Mouse (Mus musculus): ENCODE results near the gene Car14.
"Not testable (repeated sequence)": the region's sequence is repeated elsewhere in the genome, so short reads cannot be mapped to it uniquely, and the experiment has no call there.

The Car14 gene

GRCm38 (mm10) chr3:95891211-95892065 is 13.1 kb downstream of the Car14 start, which contains the start of gene BC028528:
TSS of gene BC028528 (minus strand) at chr3:95892005.
- DNase-seq: peak; percentile 60 to 64

- no peak for DNase-seq
These were observed 14.8 kb downstream of the Car14 start for GRCm38 (mm10) chr3:95889664-95890063.

DNA sequence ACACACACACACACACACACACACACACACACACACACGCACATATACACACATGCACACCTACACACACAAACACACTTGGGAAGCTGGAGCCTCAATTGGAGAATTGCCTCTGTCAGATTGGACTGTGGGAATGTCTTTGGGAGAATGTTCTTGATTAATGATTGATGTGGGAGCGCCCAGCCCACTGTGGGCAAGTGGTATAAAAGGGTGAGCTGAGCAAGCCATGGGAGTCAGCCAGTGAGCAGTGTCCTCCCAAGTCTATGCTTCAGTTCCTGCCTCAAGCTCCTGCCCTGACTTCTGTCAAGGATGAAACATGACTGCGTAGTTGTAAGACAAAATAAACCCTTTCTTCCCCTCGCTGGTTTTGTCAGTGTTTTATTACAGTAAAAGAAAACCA is 16.9 kb downstream of the Car14 start:
- DNase-seq: no peak

DNA sequence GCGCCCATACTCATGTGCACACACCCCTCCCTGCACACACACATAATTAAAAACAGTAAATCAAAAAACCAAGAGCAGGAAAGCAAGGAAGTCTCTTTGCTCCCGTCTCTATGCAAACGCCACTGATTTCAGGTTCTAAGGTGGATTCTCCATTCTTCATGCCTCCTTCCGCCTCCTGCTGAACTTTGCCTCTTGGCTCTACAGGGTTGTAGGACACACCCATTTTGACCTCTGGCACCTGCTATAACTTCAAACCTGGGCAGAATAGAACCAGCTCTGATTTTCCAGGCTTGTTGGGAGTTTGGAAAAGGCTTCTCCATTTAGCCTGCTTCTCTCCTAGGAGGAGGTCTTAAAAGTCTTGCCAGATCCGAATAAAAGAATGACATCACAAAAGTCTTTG is 20.1 kb downstream of the Car14 start:
- no peak for DNase-seq

DNA sequence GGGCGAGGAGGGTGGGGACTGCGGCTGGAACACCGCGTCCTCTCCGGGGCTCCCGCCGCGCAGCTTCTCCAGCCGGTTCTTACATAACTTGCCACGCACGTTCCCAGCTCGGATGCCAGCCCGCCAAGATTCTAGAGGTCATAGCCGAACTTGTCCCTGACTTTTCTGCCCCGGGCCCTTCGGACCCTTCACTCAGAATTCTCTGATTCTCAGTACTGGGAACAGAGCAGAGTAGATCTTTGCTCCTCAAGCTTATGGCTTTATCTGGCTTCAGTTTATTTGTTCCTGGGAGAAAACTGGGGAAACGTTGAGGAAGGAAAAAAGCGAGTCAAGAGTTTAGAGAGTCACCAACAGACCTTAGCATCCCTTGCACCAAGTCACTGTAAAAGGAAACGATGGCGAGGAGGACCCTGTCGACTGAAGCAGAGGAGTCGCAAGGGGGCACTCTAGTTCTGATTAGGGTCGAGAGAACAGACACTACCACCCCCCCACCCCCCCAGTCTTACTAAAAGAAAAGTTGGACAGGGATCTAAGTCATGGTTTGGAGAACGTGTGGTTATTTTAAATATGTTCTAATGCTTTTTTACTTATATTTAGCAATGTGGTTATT is 21.6 kb downstream of the Car14 start:
- peak; percentile 35 to 70 for DNase-seq

- DNase-seq: peak; percentile 78 to 82
These were observed 22.3 kb downstream of the Car14 start, which contains the start of gene Ciart for GRCm38 (mm10) chr3:95881979-95882815. TSS of gene Ciart (minus strand) at chr3:95882251.

- DNase-seq: no peak
These were observed 25.4 kb downstream of the Car14 start for GRCm38 (mm10) chr3:95879063-95879462.

DNA sequence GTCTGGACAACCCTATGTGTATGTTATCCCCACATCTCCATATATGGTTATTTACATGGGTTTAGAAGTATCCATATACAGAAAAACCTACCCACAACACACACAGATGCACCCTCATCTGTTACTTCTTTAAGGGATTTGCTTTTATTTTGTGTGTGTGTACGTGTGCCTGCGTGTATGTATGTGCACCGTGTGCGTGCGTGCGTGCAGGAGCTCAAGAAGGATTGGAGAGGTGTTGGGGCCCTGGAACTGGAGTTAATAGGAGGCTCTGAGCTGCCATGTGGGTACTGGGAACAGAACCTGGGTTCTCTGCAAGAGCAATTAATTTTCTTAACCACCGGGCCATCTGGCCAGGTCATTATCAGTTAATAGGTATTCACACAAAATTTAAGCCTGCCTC is 32.4 kb downstream of the Car14 start:
- DNase-seq: no peak

DNA sequence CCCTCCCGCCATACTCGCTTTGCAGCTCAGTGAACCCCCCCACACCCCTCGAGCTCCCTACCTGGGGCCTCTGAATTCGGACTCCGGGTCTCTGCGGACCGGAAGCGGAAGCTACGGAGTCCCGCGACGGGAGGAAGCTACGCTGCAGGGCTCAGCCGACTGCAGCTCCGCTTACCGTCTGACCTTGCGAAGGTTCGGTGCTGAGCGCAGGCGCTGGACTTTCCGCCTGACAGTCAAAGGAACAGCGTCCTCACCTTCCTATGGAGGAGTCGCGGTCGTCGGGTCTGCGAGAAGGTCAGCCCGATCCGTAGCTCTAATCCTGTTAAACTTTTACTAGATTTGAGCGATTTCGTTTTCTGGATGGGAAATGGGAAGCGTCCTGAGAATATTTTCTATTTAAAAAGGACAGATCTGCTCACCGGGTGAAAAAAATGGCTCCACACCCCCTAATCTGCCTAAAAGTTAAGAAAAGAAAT is 33.1 kb downstream of the Car14 start, which contains the start of gene Mrps21:
Gene Mrps21, minus strand, starts transcription at position 128 of the 476 bp plus-strand sequence.
- DNase-seq: peak; percentile 75

DNA sequence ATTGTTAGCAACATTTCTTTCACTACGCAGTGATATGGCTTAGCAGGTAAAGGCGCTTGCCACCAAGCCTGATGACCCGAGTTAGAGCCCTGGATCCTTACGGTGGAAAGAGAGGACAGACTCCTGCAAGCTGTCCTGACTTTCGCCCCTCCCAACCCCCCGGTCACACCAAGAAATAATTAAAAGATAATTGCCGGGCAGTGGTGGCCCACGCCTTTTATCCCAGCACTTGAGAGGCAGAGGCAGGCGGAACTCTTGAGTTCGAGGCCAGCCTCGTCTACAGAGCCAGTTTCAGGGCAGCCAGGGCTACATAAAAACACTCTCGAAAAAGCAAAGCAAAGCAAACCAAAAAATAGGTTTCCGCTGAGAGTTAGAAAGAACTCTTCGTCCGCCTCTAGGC is 33.5 kb downstream of the Car14 start:
- no peak for DNase-seq

GRCm38 (mm10) chr3:95867408-95867807 is 37.1 kb downstream of the Car14 start:
- DNase-seq: no peak

DNA sequence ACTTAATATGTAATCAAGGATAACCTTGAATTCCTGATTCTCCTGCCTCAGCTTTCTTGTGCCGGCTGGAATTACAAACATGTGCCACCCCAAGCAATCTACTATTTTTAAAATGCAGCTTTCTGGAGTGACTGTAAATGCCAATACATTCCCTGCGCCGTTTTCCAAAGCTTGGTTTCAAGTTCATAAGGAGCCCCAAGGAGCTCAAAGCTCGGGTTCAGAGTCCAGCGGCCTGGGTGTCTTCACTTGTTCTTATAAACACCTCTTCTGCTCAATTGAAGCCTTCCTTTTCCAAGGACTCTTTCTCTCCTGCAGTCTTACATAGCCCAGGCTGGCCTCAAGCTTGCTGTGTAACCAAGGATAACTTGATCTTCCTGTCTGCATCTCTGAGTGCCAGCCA is 38.4 kb downstream of the Car14 start:
- no peak for DNase-seq

DNA sequence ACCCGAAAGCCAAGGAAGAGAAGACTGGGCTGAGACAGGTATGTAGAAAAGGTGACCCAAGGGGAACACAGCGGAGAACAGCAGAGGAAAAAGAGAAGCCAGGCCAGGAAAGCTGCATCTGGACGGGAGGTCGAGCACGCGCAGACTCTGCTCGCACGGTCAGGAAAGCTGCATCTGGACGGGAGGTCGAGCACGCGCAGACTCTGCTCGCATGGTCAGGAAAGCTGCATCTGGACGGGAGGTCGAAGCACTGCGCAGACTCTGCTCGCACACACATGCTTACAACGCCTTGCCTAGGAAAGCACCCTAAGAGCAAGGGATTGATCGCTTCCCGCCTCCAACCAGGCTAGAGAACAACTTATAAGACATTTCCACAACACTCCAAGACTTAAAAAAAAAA is 38.9 kb downstream of the Car14 start:
- no peak for DNase-seq

- DNase-seq: no peak
These were observed 39.4 kb downstream of the Car14 start for GRCm38 (mm10) chr3:95865050-95865449.

- DNase-seq: no peak
These were observed 40.9 kb downstream of the Car14 start for GRCm38 (mm10) chr3:95863578-95863977.

DNA sequence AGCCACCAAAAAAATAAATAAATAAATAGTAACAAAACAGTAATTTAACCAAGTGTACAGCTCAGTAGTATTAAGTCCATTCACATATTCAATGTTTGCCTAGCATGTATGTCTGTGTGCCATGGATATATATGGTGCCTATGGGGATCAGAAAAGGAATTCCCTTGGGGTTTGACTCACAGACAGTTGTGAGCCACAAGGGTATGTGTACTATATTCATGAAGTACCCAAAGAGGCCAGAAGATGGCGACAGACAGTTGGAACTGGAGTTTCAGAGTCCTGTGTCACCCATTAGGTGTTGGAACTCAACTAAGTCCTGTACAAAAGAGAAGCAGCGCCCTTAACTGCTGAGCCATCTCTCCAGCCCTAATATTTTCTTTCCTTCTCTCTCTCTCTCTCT is 42.7 kb downstream of the Car14 start:
- DNase-seq: peak in 1 of 2 experiments; percentile 55

GRCm38 (mm10) chr3:95861216-95861615 is 43.3 kb downstream of the Car14 start:
- DNase-seq: peak in 1 of 2 experiments; percentile 21

DNA sequence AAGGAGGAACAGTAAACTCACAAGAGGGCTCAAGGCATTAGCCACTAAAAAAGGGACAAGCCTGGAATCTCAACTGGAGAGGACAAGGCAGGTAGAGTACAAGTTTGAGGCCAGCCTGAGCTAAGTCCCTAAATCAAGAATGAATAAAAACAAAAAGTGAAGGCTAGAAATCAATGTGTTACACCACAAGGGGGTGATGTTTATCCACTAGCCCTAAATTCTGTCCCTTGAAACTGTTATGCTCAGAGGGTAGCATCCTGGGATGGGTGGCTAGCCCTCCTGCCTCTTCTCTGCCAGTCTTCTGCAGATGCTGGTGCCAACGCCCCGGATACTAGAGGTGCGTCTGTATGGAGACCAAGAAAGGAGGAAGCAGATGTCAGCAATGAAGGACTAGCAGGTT is 44.2 kb downstream of the Car14 start:
- DNase-seq: no peak

DNA sequence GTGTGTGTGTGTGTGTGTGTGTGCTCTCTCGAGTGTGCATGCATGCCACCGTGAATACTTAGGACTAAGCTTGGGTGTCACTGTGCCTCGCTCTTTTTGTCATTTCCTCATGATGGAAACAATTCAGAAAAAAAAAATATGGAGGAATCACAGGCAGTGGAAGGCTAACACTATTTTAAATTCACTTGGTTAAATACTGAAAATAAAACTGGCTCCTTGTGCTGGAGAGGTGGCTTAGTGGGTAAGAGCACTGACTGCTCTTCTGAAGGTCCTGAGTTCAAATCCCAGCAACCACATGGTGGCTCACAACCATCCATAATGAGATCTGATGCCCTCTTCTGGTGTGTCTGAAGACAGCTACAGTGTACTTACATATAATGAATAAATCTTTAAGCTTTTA is 46.2 kb downstream of the Car14 start:
- DNase-seq: not testable (repeated sequence)

DNA sequence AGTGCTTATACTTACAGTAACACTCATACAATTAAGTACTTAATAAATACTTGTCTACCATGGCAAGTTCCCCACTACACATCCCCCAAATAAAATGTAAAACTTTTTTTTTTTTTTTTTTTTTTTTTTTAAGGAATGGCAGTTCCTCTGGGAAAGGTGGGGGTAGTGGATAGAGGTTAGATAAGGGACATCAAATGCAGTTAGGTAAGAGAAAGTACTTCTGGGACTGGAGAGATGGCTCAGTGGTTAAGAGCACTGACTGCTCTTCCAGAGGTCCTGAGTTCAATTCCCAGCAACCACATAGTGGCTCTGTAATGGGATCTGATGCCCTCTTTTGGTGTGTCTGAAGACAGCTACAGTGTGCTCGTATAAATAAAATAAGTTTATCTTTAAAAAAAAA is 47.4 kb downstream of the Car14 start:
- DNase-seq: not testable (repeated sequence)

GRCm38 (mm10) chr3:95856115-95856514 is 48.4 kb downstream of the Car14 start:
- DNase-seq: no peak

DNA sequence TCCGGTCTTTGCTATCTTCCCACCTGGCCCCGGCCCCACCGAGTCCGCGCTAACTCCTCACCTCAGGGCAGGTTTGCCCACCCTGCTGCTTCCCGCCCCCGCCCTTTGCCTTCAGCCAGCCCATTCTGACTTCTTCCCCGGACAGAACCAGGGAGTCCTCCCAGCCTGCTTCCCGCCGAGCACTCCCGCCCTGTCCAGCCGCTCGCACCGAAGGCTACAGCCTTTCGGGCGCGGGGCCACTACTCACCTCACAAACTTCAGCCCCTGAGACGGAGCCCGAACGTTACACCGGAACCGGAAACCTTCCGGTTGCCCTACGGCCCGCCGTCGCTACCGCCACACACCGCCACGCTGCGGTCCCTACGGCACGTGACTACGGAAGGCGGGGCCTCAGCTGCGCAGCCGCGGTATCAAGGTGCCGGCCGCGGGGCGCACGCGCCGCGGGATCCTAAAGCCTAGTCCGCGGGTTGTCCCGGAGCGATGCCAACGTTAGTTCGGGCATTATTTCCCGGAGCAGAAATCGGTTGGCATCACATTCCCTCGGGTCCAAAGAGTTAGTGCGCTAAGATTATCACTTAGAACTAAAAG is 48.9 kb downstream of the Car14 start, which contains the start of gene Prpf3:
Gene Prpf3, minus strand, starts transcription at position 384 of the 588 bp plus-strand sequence.
- peak; percentile 87 to 96 for DNase-seq

All from spleen, adult 18-20 months (tissue).